Mouse (Mus musculus) stomach, postnatal 0 days (tissue): Measurements from ENCODE around the gene Ccdc174. TPM values are rescaled to one million over a fixed set of nuclear protein-coding genes. Genes with fewer than 3 reads are reported as not detected.
A peak's percentile ranks its signal among the peaks of the same experiment; 100 is the strongest.

Experiments
- ATAC-seq: fragments of 200-750 bp; cut with Nextera tagmentation; 2 replicates; pipeline ENCODE4 v1.8.0; 2017; ENCODE audit not compliant: low FRiP score, low TSS enrichment
- DNase-seq: peaks from one replicate; pipeline ENCODE4 v3.0.0-alpha.2; 2016; ENCODE audit warnings: low spot score
- H3K27ac ChIP-seq: fragments of 300-500 bp; sonication (generic); replicated peaks from 2 replicates; pipeline ENCODE4 v1.5.1; 2014; ENCODE audit warnings: mild to moderate bottlenecking, control low read depth
- H3K27me3 ChIP-seq: fragments of 300-500 bp; sonication (generic); 2 replicates; pipeline ENCODE4 v1.6.1; 2014; ENCODE audit warnings: low read length; ENCODE audit not compliant: control insufficient read depth, insufficient read depth
- H3K36me3 ChIP-seq: fragments of 300-500 bp; sonication (generic); 2 replicates; pipeline ENCODE4 v1.6.1; 2014; ENCODE audit warnings: low read length, mixed read lengths; ENCODE audit not compliant: control insufficient read depth, insufficient read depth
- H3K4me1 ChIP-seq: fragments of 300-500 bp; sonication (generic); replicated peaks from 2 replicates; pipeline ENCODE4 v1.6.1; 2014; ENCODE audit warnings: antibody characterized with exemption; ENCODE audit not compliant: control insufficient read depth, insufficient read depth
- H3K4me2 ChIP-seq: fragments of 300-500 bp; sonication (generic); replicated peaks from 2 replicates; pipeline ENCODE4 v1.6.1; 2014; ENCODE audit warnings: low read depth, mild to moderate bottlenecking, control low read depth, moderate library complexity
- H3K4me3 ChIP-seq: fragments of 300-500 bp; sonication (generic); 2 replicates; pipeline ENCODE4 v1.5.1; 2014; ENCODE audit warnings: low read depth, low read length, control low read depth
- H3K9ac ChIP-seq: fragments of 300-500 bp; sonication (generic); 2 replicates; pipeline ENCODE4 v1.6.1; 2014; ENCODE audit warnings: mild to moderate bottlenecking, low read length, control low read depth, mixed read lengths
- H3K9me3 ChIP-seq: fragments of 300-500 bp; sonication (generic); 2 replicates; pipeline ENCODE4 v1.6.1; 2016; ENCODE audit warnings: low read length; ENCODE audit not compliant: control insufficient read depth
- CTCF ChIP-seq: IDR thresholded peaks from 2 replicates; pipeline ENCODE4 v1.5.1; 2016; ENCODE audit warnings: antibody characterized with exemption, low read depth, mild to moderate bottlenecking, moderate library complexity
- EP300 ChIP-seq: optimal IDR thresholded peaks from 2 replicates; pipeline ENCODE3; 2016; ENCODE audit warnings: antibody characterized with exemption
- WGBS: fragments of 180-500 bp; shearing (Covaris S2); extraction: QIAGEN DNeasy Blood & Tissue Kit; methylation state at CpG from one replicate; pipeline ENCODE4 v1.1.7; 2014; 5-methylcytosine and 5-hydroxymethylcytosine counted together
- polyA plus RNA-seq: library from polyadenylated mRNA; unstranded; fragments of >200 nt; fragmentation: Nextera tagmentation; extraction: Ambion mirVana; gene quantifications from 2 replicates; pipeline ENCODE4 v1.2.1, GENCODE M21; 2015

Ccdc174 gene
- polyA plus RNA-seq, 1 experiment from 2014 or later: 25.3 TPM

DNA sequence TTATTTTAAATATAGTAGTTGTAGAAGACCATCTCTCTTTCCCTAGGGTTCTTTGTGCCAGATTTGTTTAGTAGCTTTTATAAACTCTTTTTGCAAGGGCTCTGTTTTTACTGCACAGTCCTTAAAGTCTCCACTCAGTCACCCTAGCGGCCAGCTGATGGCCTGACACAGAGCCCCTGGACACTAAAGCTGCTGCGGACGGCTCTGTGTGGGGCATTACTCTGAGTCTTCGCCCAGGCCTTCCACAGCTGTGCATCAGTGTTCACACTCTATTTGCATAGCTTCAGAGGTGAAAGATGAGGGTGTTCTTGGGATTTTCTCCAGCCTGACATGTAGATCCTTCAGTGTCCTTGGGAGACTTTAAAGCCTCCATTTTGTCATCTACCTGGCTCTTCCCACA, 60.6 kb downstream of the Ccdc174 start:
- H3K4me3 ChIP-seq: no peak overlapping the region
- no peaks in the 10 kb centered on the region for H3K9me3 ChIP-seq
- H3K4me2 ChIP-seq: no peak overlapping the region
- no peak overlapping the region for H3K9ac ChIP-seq
- DNase-seq: no peak
- ATAC-seq: no peak
- H3K27me3 ChIP-seq: no peaks in the 10 kb centered on the region
- 59% methylated on average over 4 of the region's 4 CpGs for WGBS
- H3K4me1 ChIP-seq: no peaks in the 10 kb centered on the region
- H3K36me3 ChIP-seq: no peaks in the 10 kb centered on the region
- no peak for TF ChIP-seq EP300
- no peak for TF ChIP-seq CTCF
- no peak overlapping the region for H3K27ac ChIP-seq

DNA sequence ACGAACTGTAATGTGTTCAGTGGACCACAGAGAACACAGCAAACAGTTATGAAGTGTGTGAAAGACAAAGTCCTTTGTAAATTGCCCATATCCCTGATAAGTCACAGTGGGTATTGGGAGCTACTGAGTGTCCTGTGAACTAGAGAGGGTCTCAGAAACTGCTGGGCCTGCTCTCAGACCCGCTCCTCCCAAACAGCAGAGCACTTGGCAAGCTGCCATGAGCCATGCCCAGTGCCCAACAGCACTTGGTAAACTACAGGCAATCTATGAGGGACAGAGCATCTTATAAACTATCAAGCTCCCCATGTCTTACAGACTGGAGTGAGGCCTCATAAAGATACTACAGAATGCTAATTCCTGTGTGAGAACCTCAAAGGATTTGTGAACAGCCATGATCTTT, 70.6 kb downstream of the Ccdc174 start:
- Histone ChIP-seq H3K4me3 (no peak overlapping the region), H3K27me3 (no peaks in the 10 kb centered on the region), H3K9me3 (no peaks in the 10 kb centered on the region), H3K4me1 (no peaks in the 10 kb centered on the region), H3K27ac (no peak overlapping the region), H3K4me2 (no peak overlapping the region), H3K36me3 (no peaks in the 10 kb centered on the region), H3K9ac (no peak overlapping the region)
- WGBS: 72% methylated on average over 2 of the region's 2 CpGs
- ATAC-seq: no peak
- TF ChIP-seq EP300 (no peak), CTCF (no peak)
- DNase-seq: peak; percentile 18

Other genes starting within 250 kb of the Ccdc174 start
- gene Slc6a6, start 194.0 kb upstream of the Ccdc174 start, polyA plus RNA-seq: 55.3 and 66.5 TPM in 2 replicates
- 0.24 and 0.41 TPM in 2 replicates for gene Grip2, start 50.8 kb upstream of the Ccdc174 start, polyA plus RNA-seq
- gene 4930590J08Rik, start 24.8 kb downstream of the Ccdc174 start, polyA plus RNA-seq: 0.05 and 0.06 TPM in 2 replicates
- 2.5 and 2.7 TPM in 2 replicates for gene Fgd5, start 100.8 kb downstream of the Ccdc174 start, polyA plus RNA-seq
- 6.9 and 9.0 TPM in 2 replicates for gene Nr2c2, start 213.3 kb downstream of the Ccdc174 start, polyA plus RNA-seq